Mouse (Mus musculus) liver, embryonic 14.5 days (tissue): ENCODE results near the gene Nup210.

Experiments
- CTCF ChIP-seq: IDR thresholded peaks from 2 replicates; pipeline ENCODE4 v1.5.1; 2016; ENCODE audit warnings: antibody characterized with exemption, low read depth, control low read depth
- EP300 ChIP-seq: IDR thresholded peaks from 2 replicates; pipeline ENCODE4 v1.6.1; 2016; ENCODE audit warnings: antibody characterized with exemption, low read depth

DNA sequence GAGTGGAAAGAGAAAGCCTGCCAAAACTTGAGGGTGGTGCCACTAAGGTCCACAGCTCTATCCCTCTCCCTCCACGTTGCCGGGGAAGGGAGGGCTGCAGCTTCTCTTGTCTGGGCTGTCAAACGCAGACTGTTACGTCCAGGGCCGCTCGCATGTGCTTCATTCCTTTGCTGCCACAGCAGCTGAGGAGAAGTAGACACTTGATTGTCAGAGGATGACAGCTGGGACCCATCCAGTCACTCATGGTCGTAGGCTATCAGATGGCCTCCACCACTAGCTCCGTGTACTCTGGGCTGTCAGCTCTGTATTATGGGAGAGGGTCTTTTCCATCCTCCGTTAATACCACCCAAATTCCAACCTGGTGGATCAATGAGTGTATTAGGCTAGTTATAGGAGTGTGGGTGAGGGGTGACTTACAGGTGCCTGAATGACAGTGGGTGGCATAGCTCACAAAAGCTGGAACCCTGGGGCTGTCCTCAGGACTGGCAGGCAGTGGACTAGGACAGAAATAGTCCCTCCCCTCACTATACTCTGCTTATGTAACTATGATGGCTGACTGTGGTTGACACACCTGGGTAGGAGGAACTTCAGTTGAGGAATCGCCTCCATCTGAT is 20.8 kb upstream of the Nup210 start:
- TF ChIP-seq CTCF (no peak), EP300 (no peak)
